Mouse (Mus musculus) liver, embryonic 13.5 days (tissue): Measurements from ENCODE around the gene Gstp2. TPM values are rescaled to one million over a fixed set of nuclear protein-coding genes. Genes with fewer than 3 reads are reported as not detected.

Source experiments
- ATAC-seq: fragments of 200-750 bp; cut with Nextera tagmentation; 2 replicates; pipeline ENCODE4 v1.8.0; 2017; ENCODE audit warnings: low read depth, mild to moderate bottlenecking, moderate number of reproducible peaks, moderate library complexity
- DNase-seq: peaks from one replicate; pipeline ENCODE4 v3.0.0; 2022
- H3K27ac ChIP-seq: fragments of 300-500 bp; sonication (generic); 2 replicates; pipeline ENCODE4 v1.5.1; 2015; ENCODE audit warnings: moderate library complexity, mild to moderate bottlenecking, inconsistent platforms
- H3K27me3 ChIP-seq: fragments of 300-500 bp; sonication (generic); 2 replicates; pipeline ENCODE4 v1.6.1; 2015; ENCODE audit warnings: mild to moderate bottlenecking, inconsistent platforms
- H3K36me3 ChIP-seq: fragments of 300-500 bp; sonication (generic); 2 replicates; pipeline ENCODE4 v1.6.1; 2015; ENCODE audit warnings: mild to moderate bottlenecking, inconsistent platforms
- H3K4me1 ChIP-seq: fragments of 300-500 bp; sonication (generic); replicated peaks from 2 replicates; pipeline ENCODE4 v1.6.1; 2015; ENCODE audit warnings: inconsistent platforms
- H3K4me2 ChIP-seq: fragments of 300-500 bp; sonication (generic); 2 replicates; pipeline ENCODE4 v1.6.1; 2015; ENCODE audit warnings: inconsistent platforms, mild to moderate bottlenecking, moderate library complexity
- H3K4me3 ChIP-seq: fragments of 300-500 bp; sonication (generic); replicated peaks from 2 replicates; pipeline ENCODE4 v1.5.1; 2015; ENCODE audit warnings: mild to moderate bottlenecking, inconsistent platforms
- H3K9ac ChIP-seq: fragments of 300-500 bp; sonication (generic); 2 replicates; pipeline ENCODE4 v1.6.1; 2015; ENCODE audit warnings: mild to moderate bottlenecking, inconsistent platforms
- H3K9me3 ChIP-seq: fragments of 300-500 bp; sonication (generic); replicated peaks from 2 replicates; pipeline ENCODE4 v1.6.1; 2016; ENCODE audit warnings: inconsistent platforms
- WGBS: fragments of 180-500 bp; shearing (Covaris S2); methylation state at CpG from one replicate; pipeline ENCODE4 v1.1.7; 2015; ENCODE audit not compliant: insufficient replicate concordance; 5-methylcytosine and 5-hydroxymethylcytosine counted together
- polyA plus RNA-seq: library from polyadenylated mRNA; unstranded; fragments of >200 nt; fragmentation: Nextera tagmentation; extraction: Ambion mirVana; gene quantifications from 2 replicates; pipeline ENCODE4 v1.2.1, GENCODE M21; 2015

The Gstp2 gene
- polyA plus RNA-seq, 1 experiment from 2014 or later = 11.2 TPM

DNA sequence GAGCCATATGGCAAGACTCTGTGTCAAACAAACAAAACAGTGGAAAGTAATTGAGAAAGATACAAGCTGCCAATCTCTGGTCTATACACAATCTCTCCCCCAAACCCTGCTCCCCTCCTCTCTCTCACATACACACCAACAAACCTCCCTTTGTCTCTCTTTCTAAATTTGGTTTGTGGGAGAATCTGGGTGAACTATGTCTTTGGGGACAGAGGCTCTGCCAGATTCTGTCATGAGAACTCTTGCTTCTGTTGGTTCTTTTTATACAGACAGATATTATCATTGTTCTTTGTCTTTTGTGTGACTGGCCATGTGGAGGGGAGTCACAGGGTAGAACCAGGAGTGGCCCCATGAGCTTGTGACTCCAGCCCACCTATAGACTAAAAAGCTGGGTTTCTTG, 18.2 kb downstream of the Gstp2 start:
- no peak overlapping the region for H3K27ac ChIP-seq
- no peak overlapping the region for H3K4me3 ChIP-seq
- DNase-seq (no peak), ATAC-seq (no peak)
- no peak overlapping the region for H3K4me2 ChIP-seq
- peaks cover 7% of the 10 kb centered on the region; the same call in 1 of the 2 replicates for H3K4me1 ChIP-seq
- no peaks in the 10 kb centered on the region for H3K27me3 ChIP-seq
- peaks cover 14% of the 10 kb centered on the region for H3K9me3 ChIP-seq
- no peak overlapping the region for H3K9ac ChIP-seq
- H3K36me3 ChIP-seq = no peaks in the 10 kb centered on the region

DNA sequence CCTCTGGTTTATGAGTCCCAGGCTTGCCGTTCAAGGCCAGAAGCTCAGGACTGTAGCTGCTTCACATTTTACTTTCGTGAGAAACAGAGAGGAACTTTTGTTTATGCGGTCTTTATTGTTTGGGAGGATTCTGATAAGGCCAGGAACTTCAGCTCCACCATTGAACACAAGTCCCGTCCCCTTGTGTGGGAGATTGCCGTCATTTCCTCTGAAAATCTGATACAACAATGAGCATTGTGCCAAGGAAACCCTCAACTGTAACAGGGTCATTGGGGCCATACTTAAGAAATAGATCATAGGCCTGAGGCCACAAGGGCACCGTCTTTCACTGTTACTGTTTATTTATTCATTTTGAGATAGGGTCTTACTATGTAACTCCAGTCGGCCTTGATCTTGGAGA, 22.6 kb downstream of the Gstp2 start:
- Histone ChIP-seq H3K4me3 (no peak overlapping the region), H3K36me3 (no peaks in the 10 kb centered on the region), H3K27ac (no peak overlapping the region), H3K9ac (no peak overlapping the region), H3K27me3 (no peaks in the 10 kb centered on the region), H3K9me3 (peaks cover 14% of the 10 kb centered on the region), H3K4me1 (peaks cover 16% of the 10 kb centered on the region), H3K4me2 (no peak overlapping the region)
- ATAC-seq (no peak), DNase-seq (no peak)
- WGBS = 52% methylated on average over 7 of the region's 7 CpGs

DNA sequence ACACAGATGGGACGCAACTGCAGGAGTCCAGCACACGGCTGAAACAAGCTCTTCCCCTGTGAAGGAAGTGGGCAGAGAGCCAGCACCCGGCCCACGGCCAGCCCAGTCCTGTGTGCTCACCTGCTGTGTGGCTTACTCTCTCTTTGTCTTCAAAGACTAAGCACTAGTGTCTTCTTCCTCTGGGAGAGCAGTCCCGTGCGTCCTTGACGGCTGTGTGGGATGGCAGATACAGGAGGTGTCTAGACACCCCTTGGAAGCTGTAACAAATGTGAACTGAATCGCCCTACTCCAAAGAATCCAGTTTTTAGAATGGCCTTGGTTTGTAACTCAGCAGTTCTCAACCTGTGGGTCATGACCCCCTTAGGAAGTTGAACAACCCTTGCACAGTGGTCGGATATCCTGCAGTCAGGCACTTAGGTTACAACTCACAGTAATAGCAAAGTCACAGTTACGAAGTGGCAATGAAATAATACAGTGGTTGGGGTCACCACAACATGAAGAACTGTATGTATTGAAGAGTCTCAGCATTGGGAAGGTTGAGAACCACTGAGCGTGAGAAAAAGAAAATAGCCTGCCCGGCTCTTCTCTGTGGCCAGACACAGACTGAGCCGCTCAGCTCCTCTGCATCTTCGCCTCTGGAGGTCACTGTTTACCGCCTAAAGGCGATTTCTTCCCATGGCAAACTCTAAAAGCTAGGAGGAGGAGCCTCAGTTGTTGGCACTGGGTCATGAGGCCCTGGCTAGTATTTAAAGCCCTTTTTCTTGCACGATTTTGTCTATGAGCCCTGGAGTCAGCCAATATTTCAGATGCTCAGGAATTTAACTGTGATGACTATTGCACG, 26.9 kb downstream of the Gstp2 start:
- Histone ChIP-seq H3K4me2 (no peak overlapping the region; the same call in 1 of the 2 replicates), H3K27me3 (no peaks in the 10 kb centered on the region), H3K9ac (peak overlapping the region; percentile 7; the same call in 1 of the 2 replicates), H3K36me3 (no peaks in the 10 kb centered on the region), H3K27ac (peak overlapping the region; percentile 37), H3K9me3 (no peaks in the 10 kb centered on the region), H3K4me1 (peaks cover 41% of the 10 kb centered on the region), H3K4me3 (no peak overlapping the region)
- peak; percentile 71 for ATAC-seq
- WGBS = 34% methylated on average over 18 of the region's 18 CpGs
- DNase-seq = peak; percentile 61

DNA sequence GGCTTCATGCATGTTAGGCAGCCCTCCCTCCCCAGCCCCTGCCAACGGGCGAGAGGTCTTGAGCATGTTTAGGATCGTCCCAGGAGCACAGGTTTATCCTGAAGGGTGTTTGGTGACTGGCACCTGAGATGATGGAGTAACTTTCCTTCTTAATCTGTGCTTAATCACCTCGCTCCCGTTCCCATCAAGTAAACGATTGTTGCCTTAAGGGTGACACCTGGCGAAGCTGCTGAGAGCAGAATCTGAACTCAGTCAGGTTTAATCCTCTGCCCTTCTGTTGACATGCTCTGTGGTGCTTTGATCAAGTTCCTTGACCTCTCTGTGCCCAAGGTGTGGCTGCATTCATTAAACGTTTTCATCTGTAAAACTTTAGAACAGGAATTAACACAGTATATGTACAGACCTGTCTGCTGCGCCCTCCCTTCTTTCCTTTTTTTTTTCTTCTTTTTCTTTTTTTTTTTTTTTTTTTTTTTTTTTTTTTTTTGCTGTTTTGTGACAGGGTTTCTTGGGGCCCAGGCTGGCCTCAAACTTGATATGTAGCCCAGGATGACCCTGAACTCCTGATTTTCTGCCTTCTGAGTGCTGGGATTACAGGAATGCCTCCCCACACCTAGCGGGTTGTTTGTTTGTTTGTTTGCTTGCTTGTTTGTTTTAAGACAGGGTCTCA, 27.8 kb downstream of the Gstp2 start:
- WGBS = 63% methylated on average over 10 of the region's 10 CpGs

DNA sequence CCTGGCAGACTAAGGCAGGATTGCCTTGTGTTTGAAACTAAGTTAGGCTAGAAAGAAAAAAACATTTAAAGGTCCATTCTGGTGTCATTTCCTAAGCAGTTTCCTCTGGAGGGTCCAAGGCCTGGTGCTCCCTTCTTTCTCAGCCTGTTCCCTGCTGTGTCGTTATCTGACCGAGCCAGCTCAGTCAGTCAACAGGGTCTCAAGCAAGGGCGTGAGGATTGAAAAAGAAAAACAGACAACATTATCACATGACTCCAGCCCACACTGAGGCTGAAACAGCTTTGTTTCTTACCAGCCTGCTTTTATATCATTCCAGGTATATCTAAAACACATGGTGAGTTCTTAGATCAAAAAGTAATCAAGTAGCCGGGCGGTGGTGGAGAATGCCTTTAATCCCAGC, 30.2 kb downstream of the Gstp2 start:
- no peak overlapping the region for H3K4me3 ChIP-seq
- peak overlapping the region; percentile 53 for H3K9ac ChIP-seq
- ATAC-seq (peak; percentile 26), DNase-seq (peak; percentile 51)
- H3K36me3 ChIP-seq = peaks cover 3% of the 10 kb centered on the region
- WGBS = 18% methylated on average over 5 of the region's 5 CpGs
- peaks cover 65% of the 10 kb centered on the region for H3K4me1 ChIP-seq
- peak overlapping the region; percentile 80 for H3K27ac ChIP-seq
- H3K9me3 ChIP-seq = no peaks in the 10 kb centered on the region
- H3K4me2 ChIP-seq = peak overlapping the region; percentile 6; the same call in 1 of the 2 replicates
- H3K27me3 ChIP-seq = no peaks in the 10 kb centered on the region

More for the DNA sequence above, 27.8 kb downstream of the Gstp2 start:
- H3K9me3 ChIP-seq = no peaks in the 10 kb centered on the region
- H3K27ac ChIP-seq = no peak overlapping the region
- H3K36me3 ChIP-seq = no peaks in the 10 kb centered on the region
- peaks cover 50% of the 10 kb centered on the region for H3K4me1 ChIP-seq
- H3K9ac ChIP-seq = no peak overlapping the region
- no peaks in the 10 kb centered on the region for H3K27me3 ChIP-seq
- H3K4me2 ChIP-seq = no peak overlapping the region
- no peak overlapping the region for H3K4me3 ChIP-seq
- DNase-seq = no peak
- ATAC-seq = no peak

DNA sequence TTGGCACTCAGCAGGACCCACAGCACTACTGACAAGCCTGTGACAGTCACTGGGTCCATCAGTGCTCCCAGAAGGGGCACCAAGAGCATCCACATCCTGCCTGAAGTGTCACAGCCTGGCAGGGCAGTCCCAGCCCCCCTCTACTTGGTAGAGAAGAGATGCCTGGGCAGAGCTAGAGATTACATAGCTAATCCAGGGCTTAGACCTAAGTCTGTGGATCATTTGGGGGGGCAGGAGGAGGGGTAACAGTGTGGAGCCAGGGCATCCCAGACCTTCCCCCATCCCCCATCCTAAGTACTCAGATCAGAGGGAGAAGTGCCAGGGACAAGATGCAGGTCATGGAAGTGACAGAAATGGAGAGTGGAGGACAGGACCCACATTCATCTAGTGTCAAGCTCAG, 31.0 kb downstream of the Gstp2 start:
- peak overlapping the region; percentile 80 for H3K27ac ChIP-seq

DNA sequence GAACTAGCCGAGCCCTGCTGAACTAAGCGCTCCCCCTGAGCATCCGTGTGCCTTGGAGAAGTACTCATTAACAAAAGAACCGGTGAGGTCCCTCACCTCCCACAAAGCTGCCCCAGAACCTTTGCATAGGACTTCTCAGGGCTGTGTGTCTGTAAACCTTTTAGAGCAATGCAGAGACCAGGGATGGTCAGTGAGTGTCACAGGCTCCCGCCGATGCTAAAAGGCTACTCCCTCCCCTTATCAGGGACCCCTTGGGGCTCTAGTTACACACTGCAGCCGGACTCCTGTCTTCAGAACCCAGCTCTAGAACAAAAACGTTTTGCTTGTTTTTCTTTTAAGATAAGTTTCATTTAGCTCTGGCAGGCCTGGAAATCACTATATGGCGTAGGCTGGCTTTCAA, 32.8 kb downstream of the Gstp2 start:
- H3K27ac ChIP-seq = peak overlapping the region; percentile 81
- 10% methylated on average over 9 of the region's 9 CpGs for WGBS

More for the DNA sequence above, 31.0 kb downstream of the Gstp2 start:
- Histone ChIP-seq H3K4me1 (peaks cover 63% of the 10 kb centered on the region), H3K4me3 (no peak overlapping the region), H3K27me3 (no peaks in the 10 kb centered on the region), H3K9me3 (no peaks in the 10 kb centered on the region), H3K9ac (peak overlapping the region; percentile 53; the same call in 1 of the 2 replicates), H3K36me3 (peaks cover 12% of the 10 kb centered on the region), H3K4me2 (no peak overlapping the region)
- ATAC-seq = no peak
- no peak for DNase-seq

DNA sequence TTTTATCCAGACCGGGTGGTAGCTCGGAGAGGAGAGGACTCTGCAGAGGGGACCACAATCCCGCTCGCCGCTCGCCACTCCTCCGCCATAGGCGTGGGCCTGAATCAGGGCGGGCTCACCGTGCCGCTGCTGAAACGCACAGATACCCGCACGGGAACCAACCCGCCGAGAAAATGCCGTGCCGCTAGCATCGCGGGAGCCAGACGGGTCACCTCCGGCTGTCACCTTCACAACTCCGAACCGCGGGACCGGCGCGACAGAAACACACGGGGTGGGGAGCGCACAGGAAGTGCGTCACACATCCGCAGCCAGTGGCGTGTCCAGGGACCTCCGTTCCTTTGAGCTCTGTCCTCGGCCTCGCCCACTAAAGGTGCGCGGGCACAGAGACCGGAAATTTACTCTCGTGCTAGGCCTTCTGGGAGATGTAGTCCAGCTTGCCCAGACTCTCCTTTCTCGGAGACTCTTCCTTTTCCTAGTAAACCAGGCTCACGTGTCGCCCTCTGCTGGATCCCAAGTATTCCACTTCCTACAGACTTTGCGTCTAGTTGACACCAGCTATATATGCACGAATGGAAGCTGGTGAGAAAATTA, 33.3 kb downstream of the Gstp2 start, which contains the start of gene Ndufv1:
TSS of gene Ndufv1 (minus strand) at position 375 of the 591 bp plus-strand sequence.
- Histone ChIP-seq H3K27ac (peak within 1 kb of the TSS; percentile 81), H3K36me3 (peaks cover 34% of the 10 kb centered on the region), H3K9ac (peak within 1 kb of the TSS; percentile 86), H3K4me2 (peak within 1 kb of the TSS; percentile 79), H3K27me3 (no peaks in the 10 kb centered on the region), H3K9me3 (no peaks in the 10 kb centered on the region), H3K4me1 (peaks cover 48% of the 10 kb centered on the region), H3K4me3 (peak within 1 kb of the TSS; percentile 85)
- DNase-seq (peak; percentile 97), ATAC-seq (peak; percentile 98)
- under 1% methylated on average over 45 of the region's 45 CpGs for WGBS

More for the DNA sequence above, 32.8 kb downstream of the Gstp2 start:
- H3K9me3 ChIP-seq = no peaks in the 10 kb centered on the region
- peak overlapping the region; percentile 79 for H3K4me2 ChIP-seq
- H3K4me1 ChIP-seq = peaks cover 48% of the 10 kb centered on the region
- DNase-seq (no peak), ATAC-seq (peak; percentile 49)
- peaks cover 29% of the 10 kb centered on the region for H3K36me3 ChIP-seq
- H3K4me3 ChIP-seq = peak overlapping the region; percentile 85
- no peaks in the 10 kb centered on the region for H3K27me3 ChIP-seq
- H3K9ac ChIP-seq = peak overlapping the region; percentile 77

DNA sequence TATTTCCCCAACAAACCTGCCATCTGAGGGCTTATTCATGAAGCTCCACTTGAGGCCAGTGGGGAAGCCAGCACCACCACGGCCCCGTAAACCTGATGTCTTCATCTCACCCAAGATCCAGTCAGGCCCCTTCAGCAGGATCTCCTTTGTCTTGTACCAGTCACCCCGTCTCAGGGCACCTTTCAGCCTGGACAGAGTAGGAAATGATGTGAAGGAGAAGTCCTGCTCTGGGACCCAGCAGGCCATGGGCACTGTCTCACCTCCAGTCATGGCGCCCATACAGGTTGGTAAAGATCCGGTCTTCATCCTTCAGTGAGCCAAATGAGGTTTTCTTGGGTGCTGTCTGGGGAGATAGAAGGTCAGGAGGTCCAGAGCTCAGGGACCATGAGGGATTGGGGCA, 34.7 kb downstream of the Gstp2 start:
- DNase-seq (no peak), ATAC-seq (no peak)
- Histone ChIP-seq H3K4me1 (peaks cover 45% of the 10 kb centered on the region), H3K27ac (peak overlapping the region; percentile 80; the same call in 1 of the 2 replicates), H3K36me3 (peaks cover 49% of the 10 kb centered on the region), H3K9ac (peak overlapping the region; percentile 86), H3K27me3 (no peaks in the 10 kb centered on the region), H3K9me3 (no peaks in the 10 kb centered on the region), H3K4me3 (peak overlapping the region; percentile 85), H3K4me2 (peak overlapping the region; percentile 69)
- WGBS = 86% methylated on average over 5 of the region's 5 CpGs

DNA sequence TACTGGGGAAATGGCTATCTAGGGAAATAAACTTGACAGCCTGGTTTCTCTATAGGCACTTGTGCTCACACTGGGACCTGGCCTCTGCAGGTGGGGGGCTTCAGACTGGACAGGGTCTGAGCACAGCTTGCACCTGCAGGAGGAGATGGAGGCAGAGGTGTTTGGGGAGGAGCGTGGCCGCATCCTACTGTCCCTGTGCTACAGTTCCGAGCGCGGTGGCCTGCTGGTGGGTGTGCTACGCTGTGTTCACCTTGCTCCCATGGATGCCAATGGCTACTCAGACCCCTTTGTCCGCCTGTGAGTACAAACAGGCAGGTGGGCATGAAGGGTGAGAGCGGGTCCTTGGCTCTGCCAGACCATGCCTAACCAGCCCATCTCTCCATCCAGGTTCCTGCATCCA, 39.9 kb downstream of the Gstp2 start:
- H3K36me3 ChIP-seq = peaks cover 58% of the 10 kb centered on the region
- WGBS = 90% methylated on average over 8 of the region's 8 CpGs
- ATAC-seq (no peak), DNase-seq (no peak)
- no peaks in the 10 kb centered on the region for H3K27me3 ChIP-seq
- no peak overlapping the region for H3K27ac ChIP-seq
- H3K4me2 ChIP-seq = no peak overlapping the region
- no peak overlapping the region for H3K4me3 ChIP-seq
- peaks cover 20% of the 10 kb centered on the region for H3K4me1 ChIP-seq
- no peaks in the 10 kb centered on the region for H3K9me3 ChIP-seq
- H3K9ac ChIP-seq = no peak overlapping the region

DNA sequence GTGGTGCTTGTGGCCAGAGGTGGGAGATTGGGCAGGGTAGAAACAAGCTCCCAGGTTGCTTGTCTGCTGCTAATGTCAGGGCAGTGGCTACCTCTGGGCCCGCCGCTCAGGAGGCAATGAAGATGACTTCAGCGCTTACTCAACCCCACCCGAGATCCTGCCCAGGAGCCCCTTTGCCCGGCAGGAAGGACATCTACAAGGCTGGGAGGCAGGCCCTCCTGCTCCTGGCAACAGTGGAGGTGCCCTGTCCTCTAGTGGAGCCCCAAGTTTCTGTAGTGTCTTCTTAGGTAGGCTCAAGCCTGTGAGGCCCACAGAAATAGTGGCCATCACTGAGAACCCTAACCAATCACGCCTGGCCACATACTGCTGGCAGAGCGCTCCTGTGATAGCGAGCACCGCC, 40.7 kb downstream of the Gstp2 start:
- WGBS = 80% methylated on average over 9 of the region's 9 CpGs
- no peak for DNase-seq
- no peak overlapping the region for H3K4me2 ChIP-seq
- peaks cover 22% of the 10 kb centered on the region for H3K4me1 ChIP-seq
- no peak overlapping the region for H3K9ac ChIP-seq
- no peak overlapping the region for H3K27ac ChIP-seq
- H3K36me3 ChIP-seq = peaks cover 52% of the 10 kb centered on the region
- H3K9me3 ChIP-seq = no peaks in the 10 kb centered on the region
- no peaks in the 10 kb centered on the region for H3K27me3 ChIP-seq
- ATAC-seq = no peak
- H3K4me3 ChIP-seq = no peak overlapping the region
